Mouse (Mus musculus): ENCODE results near the gene Mapkapk3. TPM values are rescaled to one million over a fixed set of nuclear protein-coding genes. Genes with fewer than 3 reads are reported as not detected.

Mapkapk3 gene
- polyA plus RNA-seq, 1 experiment: 7.6 TPM

DNA sequence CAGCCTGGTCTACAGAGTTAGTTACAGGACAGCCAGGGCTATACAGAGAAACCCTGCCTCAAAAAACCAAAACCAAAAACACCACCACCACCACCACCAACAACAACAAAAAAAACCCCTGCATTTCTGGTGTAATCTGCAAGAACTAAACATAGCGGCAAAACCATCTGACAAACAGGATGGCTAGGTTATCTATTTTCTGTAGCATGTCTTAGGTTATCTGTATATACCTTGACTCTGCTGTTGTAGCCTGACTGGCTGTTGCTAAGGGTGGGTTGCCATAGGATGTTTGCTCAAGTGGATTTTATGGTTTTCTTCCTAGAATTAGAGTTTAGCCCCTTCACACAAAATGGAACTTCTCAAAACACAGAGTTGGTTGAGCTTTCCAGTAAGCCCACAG lies 19.9 kb downstream of the Mapkapk3 start:
- DNase-seq (ENCODE audit: extremely low spot score in 1 of 2, low spot score in 1 of 2): no peak

DNA sequence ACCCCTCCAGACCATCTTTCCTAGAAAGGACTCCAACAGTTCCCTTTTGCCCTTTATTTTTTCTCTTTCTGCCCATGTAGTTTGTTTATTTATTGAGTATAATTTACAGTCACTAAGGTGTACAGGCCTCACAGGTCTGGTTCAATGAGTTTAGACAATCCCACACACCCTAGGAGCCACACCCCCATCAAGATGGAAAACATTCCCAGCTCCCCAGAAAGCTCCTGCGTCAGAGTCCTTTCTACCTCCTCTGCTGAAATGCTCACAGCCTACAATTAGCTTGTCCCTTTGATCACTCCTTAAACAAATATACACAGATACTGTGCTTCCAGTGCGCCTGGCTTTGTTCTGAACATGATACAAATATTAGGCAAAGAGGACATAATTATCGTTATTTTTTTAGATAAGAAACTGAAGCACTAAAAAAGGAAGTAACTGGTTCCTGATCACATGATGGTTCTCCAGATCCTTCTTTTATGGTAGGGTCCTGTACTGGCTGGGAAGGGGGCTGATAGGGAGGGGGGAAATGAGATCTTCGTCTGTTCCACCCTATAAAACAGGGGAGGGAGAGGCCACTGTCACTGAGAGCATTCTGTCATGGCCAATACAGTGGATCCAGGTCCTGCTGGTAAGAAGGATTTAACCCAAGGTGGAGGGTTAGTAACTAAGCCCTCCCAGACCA lies 21.8 kb downstream of the Mapkapk3 start:
- DNase-seq (ENCODE audit: extremely low spot score in 1 of 2, low spot score in 1 of 2): no peak

DNA sequence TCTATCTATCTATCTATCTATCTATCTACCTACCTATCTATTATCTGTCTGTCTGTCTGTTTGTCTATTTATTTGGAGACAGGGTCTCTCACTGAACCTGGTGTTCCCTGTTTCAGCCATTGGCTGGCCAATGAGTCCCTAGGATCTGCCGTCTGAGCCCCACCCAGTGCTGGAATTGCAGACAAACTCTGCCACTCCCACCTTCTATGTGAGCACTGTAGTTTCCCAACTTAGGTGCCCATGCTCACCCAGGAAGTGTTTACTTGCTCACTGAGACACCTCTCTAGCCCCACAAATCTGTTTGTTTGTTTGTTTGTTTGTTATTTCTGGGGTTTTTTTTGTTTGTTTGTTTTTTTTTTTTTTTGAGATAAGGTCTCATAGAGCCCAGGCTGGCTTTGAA lies 22.6 kb downstream of the Mapkapk3 start:
- no peak for DNase-seq (ENCODE audit: extremely low spot score in 1 of 2, low spot score in 1 of 2)

DNA sequence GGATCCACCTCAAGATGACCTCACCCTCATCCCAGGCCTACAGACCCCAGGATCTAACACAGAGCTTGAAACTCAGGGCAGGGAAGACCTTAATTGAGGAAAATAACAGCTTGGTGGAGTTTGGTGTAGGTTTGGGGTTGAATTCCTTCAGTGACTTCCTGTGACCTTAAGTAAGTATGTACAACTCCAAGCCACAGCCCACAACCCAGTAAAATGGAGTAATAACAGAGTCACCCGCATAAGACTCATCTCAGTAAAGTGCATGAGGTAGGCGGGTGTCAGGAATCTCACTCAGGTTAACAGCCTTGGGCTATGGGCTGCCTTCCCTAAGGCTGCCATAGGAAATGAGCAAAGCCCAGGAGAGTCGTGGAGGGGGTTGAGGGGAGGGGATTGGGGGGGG lies 24.9 kb downstream of the Mapkapk3 start:
- DNase-seq (ENCODE audit: extremely low spot score in 1 of 2, low spot score in 1 of 2): no peak

DNA sequence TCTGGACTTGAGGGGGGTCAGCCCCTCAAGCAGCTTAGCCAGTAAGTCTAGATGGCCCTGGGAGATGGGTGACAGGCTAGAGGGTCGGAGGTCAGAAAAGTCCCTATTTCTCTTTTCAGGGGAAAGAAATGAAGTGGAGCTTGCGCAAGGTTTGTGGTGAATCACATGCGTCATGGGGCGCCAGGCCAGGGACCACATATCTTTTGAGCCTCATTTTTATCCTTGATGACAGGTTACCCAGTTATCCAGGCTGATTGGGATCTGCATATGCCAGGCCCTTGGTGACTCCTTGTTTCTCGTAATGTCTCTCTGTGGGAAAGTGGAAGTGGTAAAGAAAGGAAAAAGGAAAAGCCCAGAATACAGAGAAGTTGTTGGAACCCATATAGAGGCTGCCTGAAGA lies 25.8 kb downstream of the Mapkapk3 start:
- DNase-seq (ENCODE audit: extremely low spot score in 1 of 2, low spot score in 1 of 2): no peak

DNA sequence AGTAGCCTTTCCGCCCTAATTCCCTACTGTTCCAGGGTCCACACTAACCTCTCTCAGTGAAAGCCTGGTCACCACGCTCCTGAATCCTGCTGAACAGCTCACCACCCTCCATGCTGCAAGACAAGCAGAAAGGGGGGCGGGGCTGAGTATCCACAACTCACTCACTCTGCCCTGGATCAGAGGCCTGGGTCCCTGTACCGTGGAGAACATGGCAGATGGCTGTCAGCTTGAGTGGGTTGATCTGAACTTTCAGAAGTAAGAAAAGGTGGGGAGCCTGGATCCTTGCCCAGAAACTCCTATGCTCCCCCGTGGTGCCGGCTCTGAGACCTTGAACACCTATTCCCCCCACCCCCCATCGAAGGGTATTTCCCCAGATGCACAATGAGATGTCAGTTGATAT lies 27.3 kb downstream of the Mapkapk3 start:
- no peak for DNase-seq (ENCODE audit: extremely low spot score in 1 of 2, low spot score in 1 of 2)

DNA sequence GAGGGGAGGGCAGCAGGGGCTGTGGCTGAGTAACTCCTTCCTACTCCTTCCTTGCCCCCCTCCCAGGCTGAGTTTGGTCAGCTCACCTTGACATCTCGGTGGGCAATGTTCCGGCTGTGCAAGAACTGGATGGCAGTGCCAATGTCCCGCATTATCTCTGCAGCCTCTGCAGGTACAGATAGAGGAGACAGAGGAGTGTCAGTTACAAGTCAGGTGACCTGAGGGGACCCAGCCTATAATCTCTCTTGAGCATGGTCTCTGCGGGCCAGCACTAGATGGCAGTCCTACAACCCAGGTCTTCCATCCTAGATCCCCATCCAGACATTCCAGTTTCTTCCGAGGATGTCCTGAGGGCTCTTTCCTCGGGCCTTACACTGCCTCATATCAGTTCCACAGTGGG lies 27.9 kb downstream of the Mapkapk3 start:
- no peak for DNase-seq (ENCODE audit: extremely low spot score in 1 of 2, low spot score in 1 of 2)

DNA sequence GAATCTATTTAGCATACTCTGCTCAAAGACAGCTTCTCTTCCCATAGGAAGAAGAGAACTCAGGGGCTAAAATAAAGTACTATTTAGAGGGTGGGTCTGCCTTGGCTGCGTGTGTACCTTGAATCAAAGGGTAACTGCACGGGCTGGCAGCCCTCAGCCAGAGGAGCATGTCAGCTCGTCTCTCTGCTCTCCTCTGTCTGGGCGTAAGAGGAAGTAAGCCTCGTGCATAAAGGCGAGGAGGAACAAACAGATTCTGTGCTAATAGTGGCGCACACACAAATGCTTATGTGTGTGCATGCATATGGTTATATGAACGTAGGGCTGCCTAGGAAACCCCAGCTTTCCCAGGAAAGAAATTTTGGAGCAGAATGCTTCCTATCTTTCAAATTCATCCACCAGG lies 28.8 kb downstream of the Mapkapk3 start:
- DNase-seq (ENCODE audit: extremely low spot score in 1 of 2, low spot score in 1 of 2): peak in 1 of 2 experiments; percentile 58

DNA sequence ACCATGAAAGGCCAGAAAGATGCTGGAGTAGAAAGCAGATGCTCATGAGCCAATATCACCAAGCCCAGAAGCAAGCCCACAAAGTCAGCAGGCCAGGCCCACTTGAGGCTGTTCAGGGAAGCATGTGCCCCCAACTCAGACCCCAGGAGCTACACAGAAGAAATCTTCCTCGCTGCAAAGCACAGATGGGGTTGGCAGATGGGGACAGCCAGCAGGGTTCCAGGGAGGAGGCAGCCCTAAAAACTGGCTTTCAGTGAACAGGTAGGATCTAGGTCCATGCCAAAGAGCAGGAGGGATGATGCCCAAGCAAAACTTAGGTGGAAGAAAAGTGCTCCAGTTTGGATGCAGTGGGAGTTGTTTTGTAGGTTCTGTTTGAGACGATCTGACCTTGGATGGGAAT lies 29.2 kb downstream of the Mapkapk3 start:
- DNase-seq (ENCODE audit: extremely low spot score in 1 of 2, low spot score in 1 of 2): no peak

DNA sequence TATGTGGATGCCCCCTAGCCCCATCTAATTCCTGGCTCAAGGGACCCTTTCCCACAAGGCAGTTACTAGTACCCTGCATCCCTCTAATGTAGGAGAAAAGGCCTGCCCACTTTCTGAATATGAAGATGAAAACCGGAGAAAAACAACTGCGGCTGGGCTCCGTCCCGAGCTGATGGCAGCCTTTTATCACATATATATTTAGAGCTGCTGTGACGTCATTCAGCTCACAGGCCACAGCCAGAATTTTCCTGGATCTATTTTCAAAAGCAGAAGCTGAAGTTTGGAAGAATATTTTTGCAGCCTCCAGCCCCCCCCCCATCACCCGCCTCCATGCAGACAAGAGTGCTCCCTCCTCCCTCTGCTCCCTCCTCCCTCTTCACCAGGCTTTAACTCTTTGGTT lies 30.1 kb downstream of the Mapkapk3 start:
- DNase-seq (ENCODE audit: extremely low spot score in 1 of 2, low spot score in 1 of 2): peak; percentile 89 to 90

DNA sequence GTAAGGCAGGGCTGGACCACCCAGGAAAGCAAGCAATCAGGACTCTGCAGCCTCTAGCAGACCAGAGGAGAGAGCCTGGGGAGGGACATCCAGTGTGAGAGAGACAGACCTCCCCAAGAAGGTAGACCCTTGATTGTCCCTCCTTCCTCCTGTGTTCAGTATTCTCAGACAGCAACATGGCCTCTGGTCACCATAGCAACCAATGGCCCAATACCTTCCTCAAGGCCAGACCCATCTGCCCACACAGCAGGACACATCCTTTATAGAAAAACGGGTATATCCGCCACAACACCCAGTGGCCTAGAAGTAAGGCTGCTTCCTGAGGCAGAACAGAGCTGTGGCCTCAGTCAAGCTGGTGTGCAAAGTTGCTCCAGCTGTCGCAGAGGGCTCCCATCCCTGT lies 34.1 kb downstream of the Mapkapk3 start:
- DNase-seq (ENCODE audit: extremely low spot score in 1 of 2, low spot score in 1 of 2): no peak

DNA sequence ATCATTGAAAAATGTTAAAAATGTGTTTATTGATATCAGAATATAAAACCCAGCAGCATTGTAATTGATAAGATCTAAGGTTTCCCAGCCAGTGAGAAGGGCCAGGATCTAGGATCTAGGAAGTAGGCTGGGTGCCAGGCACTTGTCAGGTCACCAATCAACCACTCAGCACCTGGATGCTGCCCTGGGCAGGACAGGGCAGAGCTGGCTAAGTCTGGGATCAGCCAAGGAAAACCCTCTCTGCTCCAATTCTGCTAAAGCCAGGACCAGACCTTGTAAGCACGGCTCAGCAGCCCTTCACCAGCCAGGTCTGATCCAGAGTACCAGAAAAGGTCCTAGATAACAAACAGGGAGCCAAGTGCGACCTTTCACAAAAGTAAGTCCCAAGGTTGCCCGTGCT lies 34.8 kb downstream of the Mapkapk3 start:
- no peak for DNase-seq (ENCODE audit: extremely low spot score in 1 of 2, low spot score in 1 of 2)

DNA sequence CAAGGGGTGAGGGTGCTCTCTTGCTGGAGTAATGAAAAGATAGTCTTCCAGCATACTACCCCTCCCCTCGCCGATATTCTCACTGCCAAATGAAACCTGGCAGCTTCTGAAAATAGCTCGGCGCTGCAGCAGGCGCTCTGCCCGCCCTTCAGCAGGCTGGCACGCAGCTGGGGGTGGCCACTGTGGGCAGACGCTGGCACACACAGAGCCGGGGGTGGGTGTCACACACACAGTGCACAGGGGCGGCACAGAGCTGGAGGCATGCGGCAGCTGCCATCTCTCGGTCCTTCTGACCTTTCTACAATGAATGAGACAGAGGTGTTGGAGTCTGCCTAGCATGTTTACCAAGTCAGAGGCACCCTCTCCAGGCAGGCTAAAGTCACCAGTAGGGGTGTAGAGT lies 35.2 kb downstream of the Mapkapk3 start:
- peak; percentile 78 to 88 for DNase-seq (ENCODE audit: extremely low spot score in 1 of 2, low spot score in 1 of 2)

DNA sequence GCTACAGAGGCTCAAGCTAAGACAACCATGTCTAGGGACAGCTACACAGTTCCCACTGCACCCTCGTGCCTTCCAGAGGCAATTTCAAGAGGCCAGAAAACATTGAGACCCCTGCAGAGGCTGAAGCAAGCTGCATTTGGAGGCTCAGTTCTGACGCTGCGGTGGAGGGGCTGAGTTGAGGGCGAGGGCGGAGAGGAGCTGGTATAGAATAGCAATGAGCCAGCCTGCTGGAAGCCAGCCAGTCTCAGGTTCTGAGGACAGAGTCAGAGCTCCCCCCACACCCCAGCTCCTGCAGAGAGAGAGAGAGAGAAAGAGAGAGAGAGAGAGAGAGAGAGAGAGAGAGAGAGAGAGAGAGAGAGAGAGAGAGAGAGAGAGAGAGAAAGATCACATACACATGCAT lies 37.5 kb downstream of the Mapkapk3 start:
- DNase-seq (ENCODE audit: extremely low spot score in 1 of 2, low spot score in 1 of 2): peak in 1 of 2 experiments; percentile 88

DNA sequence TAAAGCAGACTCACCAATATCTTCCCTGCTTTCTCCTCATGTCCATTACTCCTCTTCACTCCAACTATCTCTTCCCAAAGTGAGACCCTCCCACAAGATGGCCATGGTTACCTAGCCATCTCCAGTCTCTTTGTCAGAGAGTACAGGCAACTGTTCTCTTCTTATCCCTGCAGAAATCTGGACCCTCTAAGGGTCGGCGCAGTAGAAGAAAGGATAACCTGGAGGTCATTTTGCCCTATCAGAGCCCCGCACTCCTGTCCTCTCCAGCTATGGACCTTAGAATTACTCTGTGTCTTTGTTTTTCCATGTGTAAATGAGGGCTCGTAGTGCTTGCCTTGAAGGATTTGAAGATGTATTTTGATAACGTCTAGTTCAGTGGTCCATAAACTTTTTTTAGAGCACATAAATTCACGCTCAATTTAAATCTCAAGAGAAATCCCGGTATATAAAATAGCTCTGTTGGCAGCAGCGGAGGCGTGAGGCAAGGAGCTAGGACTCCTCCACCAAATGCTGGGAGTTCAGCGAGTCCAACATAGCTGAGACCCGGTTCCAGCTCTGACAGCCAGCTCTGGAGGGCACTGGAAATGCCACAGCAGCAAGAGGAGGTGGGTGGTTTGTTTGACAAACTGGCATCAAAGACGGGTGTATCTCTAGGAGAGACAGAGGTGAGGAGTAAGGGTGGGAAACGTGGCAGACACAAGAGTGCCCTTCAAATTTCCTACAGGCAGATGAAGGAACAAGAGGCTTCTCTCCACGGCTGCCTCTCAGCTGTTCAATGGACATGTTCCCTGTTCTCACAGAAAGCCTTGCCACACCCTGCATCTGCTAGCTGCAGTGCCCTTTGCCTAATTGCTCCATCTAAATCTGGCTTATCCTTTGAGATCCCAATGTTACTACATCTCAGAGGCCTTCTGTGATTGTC lies 39.0 kb downstream of the Mapkapk3 start:
- peak; percentile 68 to 72 for DNase-seq (ENCODE audit: extremely low spot score in 1 of 2, low spot score in 1 of 2)

DNA sequence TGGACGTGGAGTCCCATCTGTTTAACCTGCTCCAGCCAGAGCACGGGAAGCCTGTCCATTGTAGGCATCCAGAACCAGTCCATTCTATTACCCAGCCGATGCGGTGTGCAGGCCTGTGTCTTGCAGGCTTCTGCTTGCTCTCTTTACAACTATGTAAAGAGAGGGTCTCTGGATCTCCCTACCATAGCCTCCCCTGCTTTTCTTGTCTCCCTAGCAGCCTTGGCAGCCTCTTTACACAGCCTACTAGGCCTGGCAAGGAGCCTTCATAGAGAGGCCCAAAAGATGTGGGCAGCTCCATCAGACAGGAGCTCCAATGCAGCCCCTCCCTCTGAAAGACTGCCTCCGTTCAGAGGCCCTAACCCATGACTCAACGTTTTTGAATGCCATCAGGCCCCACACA lies 40.5 kb downstream of the Mapkapk3 start:
- DNase-seq (ENCODE audit: extremely low spot score in 1 of 2, low spot score in 1 of 2): peak in 1 of 2 experiments; percentile 77

DNA sequence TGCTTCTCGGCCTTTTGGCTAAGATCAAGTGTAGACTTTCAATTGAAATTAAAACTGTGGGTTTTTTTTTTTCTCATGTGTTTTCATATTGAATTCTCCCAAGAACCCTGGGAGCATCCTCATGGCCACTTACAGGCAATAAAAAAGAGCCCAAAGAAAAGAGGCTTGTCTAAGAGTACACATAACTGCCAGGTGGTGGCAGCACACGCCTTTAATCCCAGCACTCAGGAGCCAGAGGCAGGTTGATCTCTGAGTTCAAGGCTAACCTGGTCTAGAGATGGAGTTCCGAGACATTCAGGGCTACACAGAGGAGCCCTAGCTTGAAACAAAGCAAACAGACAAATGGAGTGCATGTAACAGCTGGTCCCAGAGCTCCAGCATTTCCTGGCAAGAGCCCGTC lies 43.5 kb downstream of the Mapkapk3 start:
- no peak for DNase-seq (ENCODE audit: extremely low spot score in 1 of 2, low spot score in 1 of 2)

DNA sequence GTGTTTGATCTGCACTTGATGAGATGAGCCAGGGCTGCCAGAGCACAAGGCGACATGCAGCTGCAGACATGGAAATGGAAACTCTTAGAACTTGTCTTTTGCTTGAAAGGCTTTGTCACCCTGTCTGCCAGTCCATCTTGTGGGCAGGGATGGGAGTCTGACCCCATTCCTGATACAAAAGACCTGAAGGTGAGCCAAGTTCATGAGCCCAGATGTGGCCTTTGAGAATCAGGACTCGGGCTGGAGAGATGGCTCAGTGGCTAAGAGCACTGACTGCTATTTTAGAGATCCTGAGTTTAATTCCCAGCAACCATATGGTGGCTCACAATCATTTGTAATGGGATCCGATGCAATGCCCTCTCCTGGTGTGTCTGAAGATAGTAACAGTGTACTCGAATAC lies 44.4 kb downstream of the Mapkapk3 start:
- DNase-seq (ENCODE audit: extremely low spot score in 1 of 2, low spot score in 1 of 2): no peak

DNA sequence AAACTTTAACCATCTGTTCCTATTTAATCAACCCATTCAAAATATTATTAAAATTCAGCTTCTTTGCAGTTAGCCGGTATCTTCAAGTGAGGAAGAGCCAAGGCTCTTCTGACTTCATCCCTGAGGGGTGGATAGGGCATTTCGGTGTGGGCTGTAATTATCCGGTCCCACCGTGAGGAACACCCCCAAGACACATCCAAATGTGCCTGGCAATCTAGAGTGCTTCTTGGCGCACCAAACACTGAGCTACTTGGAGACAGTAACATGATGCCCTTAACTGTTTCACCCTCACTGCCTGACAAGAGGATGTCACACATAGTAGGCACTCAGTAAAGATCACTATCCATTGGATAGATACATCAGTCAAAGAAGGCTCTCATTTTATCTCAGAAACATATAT lies 53.5 kb downstream of the Mapkapk3 start:
- DNase-seq (ENCODE audit: extremely low spot score in 1 of 2, low spot score in 1 of 2): no peak

DNA sequence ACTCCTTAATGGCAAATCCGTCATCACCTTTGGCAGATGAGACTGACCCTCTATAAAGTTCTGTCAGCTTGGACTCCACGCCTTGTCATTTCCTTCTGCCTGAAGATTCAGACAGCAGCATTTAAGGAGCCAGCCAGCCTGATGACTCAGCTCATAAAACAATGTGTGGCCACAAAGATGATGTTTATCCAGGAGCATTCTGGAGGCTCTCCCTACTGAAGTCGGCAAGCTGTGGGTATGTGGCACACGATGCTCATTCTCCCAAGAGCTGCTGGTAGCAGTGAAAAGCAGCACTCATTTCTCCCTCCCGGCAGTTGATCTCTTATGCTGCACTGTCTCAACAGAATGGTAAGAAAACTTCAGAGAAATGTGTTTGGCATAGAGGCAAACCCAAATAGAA lies 54.4 kb downstream of the Mapkapk3 start:
- DNase-seq (ENCODE audit: extremely low spot score in 1 of 2, low spot score in 1 of 2): peak; percentile 52 to 66

DNA sequence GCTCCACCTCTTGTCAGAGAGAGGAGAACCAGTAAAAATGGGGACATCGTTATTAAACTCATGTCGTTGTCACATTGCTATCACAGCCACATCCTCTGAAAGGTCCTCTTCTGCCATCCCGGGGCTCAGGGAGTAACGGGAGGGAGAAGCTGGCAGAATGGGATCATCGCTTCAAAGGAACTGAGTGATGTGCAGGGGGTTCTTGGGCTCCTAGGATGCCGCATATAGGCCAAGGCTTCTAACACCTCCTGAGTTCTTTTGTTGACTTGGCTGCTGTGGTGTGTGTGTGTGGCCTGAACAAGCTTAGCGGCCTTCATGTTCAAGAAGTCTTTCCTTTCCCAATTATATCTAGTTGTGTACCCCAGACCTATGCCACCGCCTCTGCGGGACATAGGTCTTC lies 57.5 kb downstream of the Mapkapk3 start:
- DNase-seq (ENCODE audit: extremely low spot score in 1 of 2, low spot score in 1 of 2): no peak

DNA sequence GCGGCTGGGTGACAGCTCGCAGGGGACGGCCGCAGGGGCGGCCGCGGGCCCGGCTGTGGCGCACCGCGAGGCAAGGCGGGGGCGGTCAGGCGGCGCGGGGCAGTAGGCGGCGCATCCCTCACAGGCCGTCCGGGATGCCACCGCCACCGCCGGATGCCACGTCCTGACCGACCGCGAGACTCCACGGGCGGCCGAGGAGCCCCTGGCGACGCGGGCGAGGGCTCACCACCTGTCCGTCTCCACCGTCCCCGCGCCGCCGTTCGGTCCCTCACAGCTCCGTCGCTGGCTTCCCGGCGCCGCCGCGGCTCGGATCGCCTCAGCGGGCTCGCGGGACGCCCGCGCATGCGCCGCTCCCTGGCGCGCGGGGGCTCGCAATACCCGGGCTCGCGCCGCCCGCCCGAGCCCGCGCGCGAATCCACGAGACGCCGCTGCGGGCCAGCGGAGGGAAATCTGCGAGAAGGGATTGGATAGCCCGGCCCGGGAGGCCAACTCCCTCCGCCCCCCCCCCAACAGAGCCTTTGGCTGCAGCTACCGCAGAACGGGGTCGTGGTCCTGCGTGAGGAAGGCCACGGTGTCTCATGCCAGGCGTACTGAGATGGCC lies 58.0 kb downstream of the Mapkapk3 start, which contains the start of gene Dock3:
Dock3 (minus strand) TSS at position 371 of the 601 bp plus-strand sequence.
- DNase-seq (ENCODE audit: extremely low spot score in 1 of 2, low spot score in 1 of 2): peak in 1 of 2 experiments; percentile 82

All from frontal cortex, adult 2 months (tissue).